Mouse (Mus musculus) liver, embryonic 14.5 days (tissue): ENCODE data around the gene Trip12.

Experiments used
- CTCF ChIP-seq: IDR thresholded peaks from 2 replicates; pipeline ENCODE4 v1.5.1; 2016; ENCODE audit warnings: antibody characterized with exemption, low read depth, control low read depth
- EP300 ChIP-seq: IDR thresholded peaks from 2 replicates; pipeline ENCODE4 v1.6.1; 2016; ENCODE audit warnings: antibody characterized with exemption, low read depth

DNA sequence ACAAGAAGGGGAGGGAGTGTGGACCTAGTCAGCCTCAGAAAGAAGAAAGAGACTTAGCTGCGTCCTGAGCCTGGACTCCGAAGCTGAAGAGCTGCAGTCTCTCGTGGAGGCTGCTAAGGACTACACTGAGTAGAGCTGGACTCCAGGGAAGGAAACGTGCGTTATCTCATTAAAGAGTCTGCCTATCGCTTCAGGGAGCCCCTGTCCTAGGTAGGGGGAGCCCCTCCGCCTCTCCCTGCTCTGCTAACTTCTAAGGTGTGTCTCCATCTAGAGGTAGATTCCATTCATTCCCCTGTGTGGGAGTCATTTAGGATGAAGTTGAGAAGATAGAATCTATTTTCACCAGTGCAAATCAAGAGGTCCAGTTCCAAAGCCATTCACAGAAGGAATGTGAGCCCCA, 29.2 kb upstream of the Trip12 start:
- TF ChIP-seq EP300 = no peak
- peak; percentile 22; the same call in 1 of the 2 replicates for TF ChIP-seq CTCF
